Mouse (Mus musculus) bone marrow, adult 2 months (tissue): ENCODE data around the gene Tcf3. TPM values are rescaled to one million over a fixed set of nuclear protein-coding genes. Genes with fewer than 3 reads are reported as not detected.

Experiments used
- H3K27ac ChIP-seq: fragments of 200-500 bp; 2 replicates; pipeline ENCODE4 v1.5.1; 2012; ENCODE audit warnings: low read depth, mild to moderate bottlenecking, control low read depth, inconsistent platforms, low read length; ENCODE audit not compliant: control insufficient read depth, poor library complexity, insufficient read depth
- H3K4me1 ChIP-seq: fragments of 200-500 bp; 2 replicates; pipeline ENCODE4 v1.6.1; 2011; ENCODE audit warnings: low read length; ENCODE audit not compliant: control insufficient read depth, insufficient read depth
- H3K4me3 ChIP-seq: fragments of 200-500 bp; replicated peaks from 2 replicates; pipeline ENCODE3; 2011; ENCODE audit warnings: mild to moderate bottlenecking, low read depth, low read length, control low read depth; ENCODE audit not compliant: control insufficient read depth
- CTCF ChIP-seq: fragments of 200-500 bp; IDR thresholded peaks from 2 replicates; pipeline ENCODE4 v1.5.1; 2011; ENCODE audit warnings: low read length, control low read depth; ENCODE audit not compliant: control insufficient read depth, insufficient read depth
- POLR2A ChIP-seq: fragments of 200-500 bp; IDR thresholded peaks from 2 replicates; pipeline ENCODE4 v1.6.1; 2011; ENCODE audit warnings: low read depth, mild to moderate bottlenecking, control low read depth, low read length, borderline replicate concordance; ENCODE audit not compliant: control insufficient read depth
- WGBS: fragments of 180-500 bp; shearing (Covaris S2); methylation state at CpG from one replicate; pipeline ENCODE4 v1.1.7; 2018; 5-methylcytosine and 5-hydroxymethylcytosine counted together
- polyA plus RNA-seq: library from polyadenylated mRNA; stranded (reverse); fragments of >200 nt; gene quantifications from 2 replicates; pipeline ENCODE4 v1.2.4, GENCODE M21; 2011; ENCODE audit warnings: low replicate concordance; ENCODE audit not compliant: missing spikeins, insufficient read depth, insufficient read length

The Tcf3 gene
- polyA plus RNA-seq, 1 experiment: 138 TPM

GRCm38 (mm10) chr10:80399973-80400703 lies 33.3 kb downstream of the Tcf3 start:
- WGBS: 7% methylated on average over 17 of the region's 17 CpGs
- H3K4me1 ChIP-seq: peaks cover 7% of the 10 kb centered on the region
- TF ChIP-seq CTCF (no peak), POLR2A (no peak)
- H3K27ac ChIP-seq: peak overlapping the region; percentile 92
- H3K4me3 ChIP-seq: peak overlapping the region; percentile 76

GRCm38 (mm10) chr10:80399191-80399972 lies 34.1 kb downstream of the Tcf3 start, which contains the start of gene Mbd3:
Mbd3 (minus strand) TSS chr10:80399550.
- Histone ChIP-seq H3K4me1 (peaks cover 7% of the 10 kb centered on the region), H3K4me3 (peak within 1 kb of the TSS; percentile 76), H3K27ac (peak within 1 kb of the TSS; percentile 99)
- under 1% methylated on average over 82 of the region's 82 CpGs for WGBS
- TF ChIP-seq CTCF: no peak; the same call in 1 of the 2 replicates
- TF ChIP-seq POLR2A: peak; percentile 99

GRCm38 (mm10) chr10:80398719-80399190 lies 34.7 kb downstream of the Tcf3 start:
- TF ChIP-seq CTCF: no peak
- peak; percentile 76 for TF ChIP-seq POLR2A
- Histone ChIP-seq H3K4me3 (peak overlapping the region; percentile 63), H3K4me1 (peaks cover 7% of the 10 kb centered on the region), H3K27ac (peak overlapping the region; percentile 99)
- under 1% methylated on average over 59 of the region's 59 CpGs for WGBS

- WGBS: 3% methylated on average over 1 of the region's 1 CpGs
- H3K4me1 ChIP-seq: peaks cover 7% of the 10 kb centered on the region
Observed at GRCm38 (mm10) chr10:80398174-80398535, 35.3 kb downstream of the Tcf3 start.

GRCm38 (mm10) chr10:80397524-80398173 lies 35.8 kb downstream of the Tcf3 start:
- Histone ChIP-seq H3K27ac (no peak overlapping the region), H3K4me1 (peaks cover 7% of the 10 kb centered on the region), H3K4me3 (peak overlapping the region; percentile 3)
- TF ChIP-seq CTCF (no peak), POLR2A (no peak)
- WGBS: 48% methylated on average over 8 of the region's 8 CpGs

More at GRCm38 (mm10) chr10:80398174-80398535, 35.3 kb downstream of the Tcf3 start:
- Histone ChIP-seq H3K4me3 (no peak overlapping the region), H3K27ac (no peak overlapping the region)
- TF ChIP-seq POLR2A: no peak
- no peak for TF ChIP-seq CTCF

- no peak overlapping the region for H3K27ac ChIP-seq
- no peak for TF ChIP-seq CTCF
- TF ChIP-seq POLR2A: no peak
- 81% methylated on average over 11 of the region's 11 CpGs for WGBS
- no peak overlapping the region for H3K4me3 ChIP-seq
- peaks cover 7% of the 10 kb centered on the region for H3K4me1 ChIP-seq
Observed at GRCm38 (mm10) chr10:80396822-80397523, 36.5 kb downstream of the Tcf3 start.

GRCm38 (mm10) chr10:80395025-80395627 lies 38.3 kb downstream of the Tcf3 start:
- no peak for TF ChIP-seq POLR2A
- no peak for TF ChIP-seq CTCF
- WGBS: 94% methylated on average over 35 of the region's 35 CpGs
- Histone ChIP-seq H3K27ac (no peak overlapping the region), H3K4me1 (peaks cover 3% of the 10 kb centered on the region; the same call in 1 of the 2 replicates), H3K4me3 (no peak overlapping the region)
